Mouse (Mus musculus) B cell, adult (primary cell): ENCODE results near the gene Fgfr1op. TPM values are rescaled to one million over a fixed set of nuclear protein-coding genes. Genes with fewer than 3 reads are reported as not detected.

Experiments used
- total RNA-seq: library from RNA; stranded (reverse); gene quantifications from 4 replicates; pipeline ENCODE4 v1.2.4, GENCODE M21; 2023; ENCODE audit not compliant: inconsistent age

Gene Fgfr1op
- 57.4 to 69.7 TPM (median 63.2 TPM) in 4 replicates for total RNA-seq

GRCm38 (mm10) chr17:8164701-8165607, at the start of gene Fgfr1op:
TSS of gene Fgfr1op (plus strand) at chr17:8165501.

GRCm38 (mm10) chr17:8147439-8148316, 17.6 kb upstream of the Fgfr1op start, which contains the start of the genes Gm49673 and Rnaset2a:
TSS of gene Gm49673 (minus strand) at chr17:8147788.
TSS of gene Rnaset2a (minus strand) at chr17:8148097.

GRCm38 (mm10) chr17:8235743-8236142, 70.4 kb downstream of the Fgfr1op start, which contains the start of gene Ccr6:
TSS of gene Ccr6 (plus strand) at chr17:8236043.

Other genes starting within 250 kb of the Fgfr1op start
- 161 to 182 TPM (median 177 TPM) in 4 replicates for gene Tagap, start 239.5 kb upstream of the Fgfr1op start, total RNA-seq
- gene Rsph3a, start 219.9 kb upstream of the Fgfr1op start, total RNA-seq, result 11.8 to 17.7 TPM (median 15.0 TPM) in 4 replicates
- 0.60 to 1.7 TPM (median 1.3 TPM) in 4 replicates for gene Gm49673, start 17.7 kb upstream of the Fgfr1op start, total RNA-seq
- gene Rnaset2a, start 17.4 kb upstream of the Fgfr1op start, total RNA-seq, result 23.1 to 32.7 TPM (median 30.8 TPM) in 4 replicates
- 56.0 to 62.3 TPM (median 58.1 TPM) in 4 replicates for gene Ccr6, start 70.5 kb downstream of the Fgfr1op start, total RNA-seq
- 48.7 to 57.6 TPM (median 53.6 TPM) in 4 replicates for gene Mpc1, start 117.4 kb downstream of the Fgfr1op start, total RNA-seq
- gene Sft2d1, start 145.6 kb downstream of the Fgfr1op start, total RNA-seq, result 163 to 176 TPM (median 167 TPM) in 4 replicates
- gene Prr18, start 172.0 kb downstream of the Fgfr1op start, total RNA-seq, result 0.48 to 1.4 TPM (median 1.3 TPM) in 4 replicates
- not detected in 4 replicates for gene T2, start 190.5 kb downstream of the Fgfr1op start, total RNA-seq